Mouse (Mus musculus) olfactory bulb, adult 2 months (tissue): ENCODE data around the gene Cenpv.

ENCODE experiments used
- CTCF ChIP-seq: fragments of 200-500 bp; IDR thresholded peaks from 2 replicates; pipeline ENCODE4 v1.5.1; 2012; ENCODE audit warnings: low read depth, mild to moderate bottlenecking, low read length, moderate library complexity; ENCODE audit not compliant: insufficient read depth
- POLR2A ChIP-seq: fragments of 200-500 bp; IDR thresholded peaks from 2 replicates; pipeline ENCODE4 v1.6.1; 2012; ENCODE audit warnings: mild to moderate bottlenecking, low read depth, low read length, moderate library complexity; ENCODE audit not compliant: insufficient read depth

DNA sequence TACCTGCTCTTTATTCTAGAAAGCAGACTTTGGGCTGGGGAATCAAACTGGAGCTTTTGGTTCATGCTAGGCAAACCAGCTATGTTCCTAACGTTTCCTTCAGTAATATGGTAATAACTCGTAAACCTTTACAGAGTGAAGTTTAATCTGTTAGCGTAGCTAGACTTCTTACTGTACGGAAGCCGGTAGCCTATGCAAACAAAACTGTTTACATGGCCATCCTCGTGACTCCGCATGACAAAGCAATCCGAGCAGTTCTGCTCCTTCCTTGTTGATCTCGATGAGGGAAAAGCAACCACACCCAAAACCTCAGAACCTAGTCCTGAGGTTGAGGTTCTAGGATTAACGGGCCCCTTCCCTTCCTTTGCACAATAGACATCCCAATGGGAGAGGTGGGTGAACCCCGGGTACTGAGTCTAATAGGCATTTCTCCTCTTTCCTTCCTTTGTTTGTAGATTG is 11.2 kb upstream of the Cenpv start:
- no peak for TF ChIP-seq CTCF
- TF ChIP-seq POLR2A: no peak
